Mouse (Mus musculus) naive thymus-derived CD4-positive, alpha-beta T cell, adult 5 months (primary cell): ENCODE data around the gene Brinp1. TPM values are rescaled to one million over a fixed set of nuclear protein-coding genes. Genes with fewer than 3 reads are reported as not detected.

Experiments used
- polyA plus RNA-seq: library from polyadenylated mRNA; unstranded; fragments of 100-300 nt; shearing (Covaris generic); gene quantifications from one replicate; pipeline ENCODE4 v1.2.1, GENCODE M21; 2017

Gene Brinp1
- not detected for polyA plus RNA-seq

GRCm38 (mm10) chr4:68954322-68954901 lies at the start of gene Brinp1:
TSS of gene Brinp1 (minus strand) at chr4:68954397.

